Mouse (Mus musculus): Measurements from ENCODE around the gene Myl3. TPM values are rescaled to one million over a fixed set of nuclear protein-coding genes. Genes with fewer than 3 reads are reported as not detected.

Gene Myl3
- total RNA-seq, 2 experiments from 2014 or later: 322 to 324 TPM

DNA sequence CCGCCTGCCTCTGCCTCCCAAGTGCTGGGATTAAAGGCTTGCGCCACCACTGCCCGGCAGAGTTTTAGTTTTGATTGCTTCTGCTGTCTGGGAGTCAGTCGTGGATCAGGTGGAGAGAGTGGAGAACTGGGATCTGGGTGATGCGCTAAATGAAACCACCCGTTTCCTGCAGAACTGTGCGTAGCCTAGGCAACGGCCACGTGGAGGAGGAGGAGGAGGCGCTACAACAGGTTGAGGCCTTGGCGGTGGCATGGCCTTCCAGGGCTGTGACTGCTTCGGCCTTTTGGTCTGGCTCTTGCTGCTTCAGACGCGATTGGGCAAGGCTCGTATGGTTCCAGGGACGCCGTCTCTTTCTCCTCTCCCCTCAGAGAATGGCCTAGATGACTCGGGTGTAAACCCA, 72.1 kb downstream of the Myl3 start, which contains the start of gene Prss44:
TSS of gene Prss44 (plus strand) at position 206 of the 400 bp plus-strand sequence.
- DNase-seq (ENCODE audit: low spot score in 2 of 2): no peak

Other genes starting within 250 kb of the Myl3 start
- gene Setd2, start 209.3 kb upstream of the Myl3 start, total RNA-seq (2021): 10 to 100 TPM; 61.7 to 62.3 TPM
- 1 to 10 TPM; 4.0 to 4.3 TPM for gene Nradd, start 117.4 kb upstream of the Myl3 start, total RNA-seq (2021)
- 1 to 10 TPM; 3.1 to 3.4 TPM for gene Nbeal2, start 87.7 kb upstream of the Myl3 start, total RNA-seq (2021)
- gene Ccdc12, start 85.4 kb upstream of the Myl3 start, total RNA-seq (2021): 10 to 100 TPM; 57.0 to 57.9 TPM
- 10 to 100 TPM; 11.8 to 13.4 TPM for gene Pth1r, start 5.3 kb downstream of the Myl3 start, total RNA-seq (2021)
- not detected for gene Prss42, start 56.3 kb downstream of the Myl3 start, total RNA-seq (2021)
- not detected for gene Prss44, start 72.1 kb downstream of the Myl3 start, total RNA-seq (2021)
- gene Prss43, start 84.8 kb downstream of the Myl3 start, total RNA-seq (2021): not detected
- gene Prss45, start 92.7 kb downstream of the Myl3 start, total RNA-seq (2021): not detected
- not detected for gene Prss46, start 102.6 kb downstream of the Myl3 start, total RNA-seq (2021)
- not detected for gene Prss50, start 116.1 kb downstream of the Myl3 start, total RNA-seq (2021)
- 1 to 10 TPM; 5.8 to 6.6 TPM for gene Als2cl, start 138.0 kb downstream of the Myl3 start, total RNA-seq (2021)
- gene Tmie, start 138.3 kb downstream of the Myl3 start, total RNA-seq (2021): under 1 TPM; 0.47 to 0.60 TPM
- gene Fam240a, start 175.0 kb downstream of the Myl3 start, total RNA-seq (2021): 1 to 10 TPM; 1.8 to 2.5 TPM
- not detected for gene Tdgf1, start 204.3 kb downstream of the Myl3 start, total RNA-seq (2021)
- 10 to 100 TPM in 1 of 2 experiments, 1 to 10 TPM in 1; 8.8 to 13.3 TPM for gene Lrrc2, start 209.7 kb downstream of the Myl3 start, total RNA-seq (2021)
- gene Rtp3, start 248.7 kb downstream of the Myl3 start, total RNA-seq (2021): 1 to 10 TPM in 1 of 2 experiments, under 1 TPM in 1; 0.93 to 1.1 TPM

Measured in gastrocnemius, postnatal 4 days (tissue).